Mouse (Mus musculus): ENCODE measurements around the gene Usp7. TPM values are rescaled to one million over a fixed set of nuclear protein-coding genes. Genes with fewer than 3 reads are reported as not detected.

Gene Usp7
- polyA plus RNA-seq (2017; shearing (Covaris generic)): 15.3 TPM

DNA sequence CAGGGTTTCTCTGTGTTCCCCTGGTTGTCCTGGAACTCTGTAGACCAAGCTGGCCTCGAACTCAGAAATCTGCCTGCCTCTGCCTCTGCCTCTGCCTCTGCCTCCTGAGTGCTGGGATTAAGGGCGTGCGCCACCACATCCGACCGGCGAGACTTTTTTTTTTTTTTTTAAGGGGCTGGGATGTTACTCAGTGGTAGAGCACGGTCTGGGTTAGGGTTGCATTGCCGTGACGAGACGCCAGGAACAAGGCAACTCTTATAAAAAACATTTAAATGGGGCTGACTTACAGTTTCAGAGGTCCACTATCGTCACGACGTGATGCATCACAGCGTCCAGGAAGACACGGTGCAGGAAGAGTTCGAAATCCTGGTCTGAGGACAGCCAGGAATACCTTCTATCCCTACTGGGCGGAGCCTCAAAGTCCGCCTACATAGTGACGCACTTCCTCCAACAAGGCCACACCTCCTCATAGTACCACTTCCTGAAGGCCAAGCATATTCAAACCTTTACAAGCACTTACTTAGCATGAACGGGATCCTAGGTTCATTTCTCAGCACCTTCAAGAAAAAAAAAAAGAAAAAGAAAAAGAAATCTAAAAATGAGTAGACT, at the start of gene Usp7:
Gene Usp7, minus strand, starts transcription at position 360 of the 609 bp plus-strand sequence.

DNA sequence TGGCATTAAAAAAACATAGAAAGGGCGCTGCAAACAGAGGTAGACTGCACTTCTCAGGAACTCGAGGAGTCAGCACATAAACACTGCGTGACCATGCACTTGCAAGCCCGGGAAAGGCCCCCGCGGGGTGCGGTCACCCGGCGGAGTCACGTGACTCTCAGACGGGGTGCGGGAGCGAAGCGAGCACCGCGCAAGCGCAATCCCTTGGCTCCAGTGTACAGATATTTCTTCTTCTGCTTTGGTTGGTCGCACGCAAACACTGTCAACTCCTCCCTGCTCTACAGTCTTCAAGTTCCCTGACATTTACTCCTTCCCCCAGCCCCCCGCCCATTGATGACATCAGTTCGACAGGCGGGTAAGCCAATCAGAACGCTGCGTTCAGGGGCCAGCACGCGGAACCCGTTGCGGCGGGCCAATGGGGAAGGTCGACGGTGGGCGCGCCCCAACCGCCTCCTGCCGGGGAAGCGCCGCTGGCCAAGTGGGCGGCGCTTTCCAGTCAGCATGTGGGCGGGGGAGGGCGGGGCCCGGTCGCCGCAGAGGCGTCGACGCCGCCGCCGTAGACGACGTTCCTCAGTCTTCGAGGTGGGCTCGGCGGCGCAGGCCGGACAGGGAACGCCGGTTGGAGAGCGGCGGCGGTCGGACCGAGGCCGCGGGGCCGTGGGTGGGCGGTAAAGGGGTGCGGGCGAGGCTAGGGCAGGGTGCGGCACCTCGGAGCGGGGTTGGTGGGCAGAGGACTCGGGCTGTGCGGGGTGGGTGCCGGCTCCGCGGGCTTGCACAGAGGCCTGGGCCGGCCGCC, 37.7 kb upstream of the Usp7 start, which contains the start of gene 1810013L24Rik:
Gene 1810013L24Rik, plus strand, starts transcription at position 537 of the 796 bp plus-strand sequence.

DNA sequence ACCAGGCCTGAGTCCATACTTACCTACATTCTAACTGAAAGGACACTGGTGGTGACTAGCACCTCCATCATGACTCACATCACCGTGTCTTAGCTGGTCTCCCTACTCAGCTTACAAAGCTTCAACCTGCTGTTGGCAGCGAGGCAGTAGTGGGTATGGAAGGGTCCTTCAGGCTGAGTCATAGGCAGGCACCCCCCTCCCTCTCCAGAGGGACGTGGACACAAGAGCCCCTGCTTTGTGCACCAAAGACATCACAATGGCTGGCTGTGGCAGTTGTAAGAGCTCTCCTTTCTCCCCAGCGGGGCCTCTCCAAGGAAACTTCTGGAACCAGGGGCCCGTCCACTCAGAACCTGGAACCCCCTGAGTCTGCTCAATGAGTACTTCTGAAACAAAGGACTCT, 111.6 kb downstream of the Usp7 start, which contains the start of gene Gm5767:
Gene Gm5767, plus strand, starts transcription at position 301 of the 400 bp plus-strand sequence.

DNA sequence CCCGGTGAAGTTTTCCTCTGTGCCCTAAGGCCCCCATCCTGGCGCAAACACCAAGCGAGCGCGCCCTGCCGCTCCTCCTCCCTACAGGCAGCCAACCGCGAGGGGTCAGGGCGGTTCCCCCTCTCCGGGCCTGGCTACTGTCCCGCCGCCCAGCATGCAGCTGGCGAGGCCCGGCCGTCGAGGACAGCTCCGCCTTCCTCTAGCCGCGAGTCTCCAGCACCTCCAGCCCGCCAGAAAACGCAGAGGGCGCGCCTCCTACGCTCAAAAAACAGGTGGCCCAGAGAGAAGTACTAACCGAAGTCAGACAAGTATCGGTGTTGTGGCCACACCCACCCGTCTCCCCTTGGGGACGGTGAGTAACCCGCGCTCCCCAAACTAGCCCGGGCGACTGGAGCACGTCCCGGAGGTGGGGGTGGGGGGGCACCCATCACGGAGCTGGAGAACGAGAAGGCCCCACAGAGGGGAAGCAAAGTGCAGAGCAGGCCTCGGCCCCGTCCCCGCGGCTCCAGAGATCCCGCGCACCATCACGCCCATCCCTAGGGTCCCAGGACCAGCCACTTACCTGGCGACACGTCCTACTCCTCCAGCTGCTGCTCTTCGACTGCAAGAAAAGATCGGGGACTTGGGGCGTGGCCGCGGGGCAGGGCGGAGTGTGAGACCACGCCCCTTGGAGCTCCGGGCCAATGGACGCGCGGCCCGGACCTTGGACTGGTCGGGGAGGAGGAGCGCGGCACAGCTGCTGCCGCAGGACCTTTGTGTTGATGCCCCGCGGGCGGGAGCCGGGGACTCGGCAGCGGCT, 120.4 kb downstream of the Usp7 start, which contains the start of gene Carhsp1:
Gene Carhsp1, minus strand, starts transcription at position 605 of the 799 bp plus-strand sequence.

Other genes starting within 250 kb of the Usp7 start
- 122 TPM for gene Pmm2, start 154.6 kb downstream of the Usp7 start, polyA plus RNA-seq (2017; shearing (Covaris generic))
- 16.8 TPM for gene Tmem186, start 154.6 kb downstream of the Usp7 start, polyA plus RNA-seq (2017; shearing (Covaris generic))
- gene Carhsp1, start 120.2 kb downstream of the Usp7 start, polyA plus RNA-seq (2017; shearing (Covaris generic)): 25.1 TPM
- gene Gm5767, start 111.5 kb downstream of the Usp7 start, polyA plus RNA-seq (2017; shearing (Covaris generic)): not detected
- 10.5 TPM for gene 1810013L24Rik, start 37.8 kb upstream of the Usp7 start, polyA plus RNA-seq (2017; shearing (Covaris generic))

Measured in activated CD4-positive, CD25-positive, alpha-beta regulatory T cell, adult 9 weeks (primary cell).